Mouse (Mus musculus): Measurements from ENCODE around the gene Tsc1. TPM values are rescaled to one million over a fixed set of nuclear protein-coding genes. Genes with fewer than 3 reads are reported as not detected.

Gene Tsc1
- total and polyA plus RNA-seq, 3 experiments, result 8.0 to 16.4 TPM; not detected in 1

DNA sequence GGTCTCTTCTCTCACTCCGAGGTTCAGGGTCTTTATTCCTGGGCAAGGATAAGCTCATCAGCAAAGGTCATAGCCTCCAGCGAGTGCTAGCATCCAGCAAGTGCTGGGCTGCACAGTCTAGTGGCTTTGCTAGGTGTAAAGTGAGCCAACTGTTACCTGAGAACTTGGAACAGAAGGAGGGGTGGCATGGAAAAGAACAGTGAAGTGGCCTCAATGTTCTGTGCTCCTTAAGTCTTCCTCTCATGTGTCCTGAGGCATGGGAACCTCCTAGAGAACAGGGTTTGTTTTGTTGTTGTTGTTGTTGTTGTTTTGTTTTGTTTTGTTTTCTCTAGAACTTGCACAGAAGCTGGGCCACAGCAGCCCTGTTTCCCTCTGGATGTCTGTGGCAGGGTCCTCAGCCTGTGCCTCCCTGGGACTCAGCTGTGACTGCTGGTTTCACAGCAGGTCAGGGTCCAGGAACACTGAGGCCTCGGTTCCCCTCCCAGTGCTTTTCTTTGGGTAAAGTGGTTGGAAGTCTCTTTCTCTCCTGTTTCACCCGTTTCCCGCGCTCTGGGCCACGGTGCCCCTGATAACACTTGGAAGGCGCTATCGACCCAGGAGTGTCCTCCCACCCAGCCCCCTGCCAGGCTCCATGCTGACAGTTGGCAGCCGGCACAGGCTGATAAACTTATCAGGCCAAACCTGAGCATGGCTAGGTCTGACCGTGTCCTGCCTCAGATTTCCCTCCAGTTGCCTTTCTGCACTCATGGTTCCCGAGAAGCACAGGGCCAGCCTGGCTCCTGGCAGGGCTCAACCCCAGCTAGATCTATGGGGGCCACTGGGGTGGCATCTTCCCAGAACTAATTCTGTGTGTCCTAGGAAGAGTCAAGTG is 39.1 kb upstream of the Tsc1 start (continued):
- TF ChIP-seq MYC (IDR thresholded peaks at IDR 0.05; ENCODE audit: low read depth, low read length) (peak; percentile 12; the same call in 1 of the 2 replicates), ZNF384 (IDR thresholded peaks at IDR 0.05; ENCODE audit: low read depth, low read length) (no peak), GABPA (IDR thresholded peaks at IDR 0.05; ENCODE audit: low read depth, low read length) (peak; percentile 84), TBP (IDR thresholded peaks at IDR 0.05; ENCODE audit: low read depth, low read length) (peak; percentile 81; the same call in 1 of the 2 replicates), GATA1 (IDR thresholded peaks at IDR 0.05; ENCODE audit: low read depth, low read length) (peak; percentile 99), POLR2A (IDR thresholded peaks at IDR 0.05; ENCODE audit: control insufficient read depth in 1 of 2, insufficient read depth in 1 of 2, low read depth in 1 of 2, low read length in 2 of 2, poor library complexity in 1 of 2) (peak; percentile 22 to 73; a peak in 2 of 4 replicates), CHD2 (IDR thresholded peaks at IDR 0.05; ENCODE audit: low read length) (peak; percentile 62), UBTF (IDR thresholded peaks at IDR 0.05; ENCODE audit: borderline replicate concordance, insufficient read depth, low read depth, low read length) (0 out of 2 replicates have a peak, but pooled peaks have one; percentile 44), RCOR1 (IDR thresholded peaks at IDR 0.05; ENCODE audit: low read depth, low read length) (peak; percentile 95), TCF12 (IDR thresholded peaks at IDR 0.05; ENCODE audit: low read depth, low read length) (peak; percentile 100), ZMIZ1 (IDR thresholded peaks at IDR 0.05; ENCODE audit: low read depth, low read length) (peak; percentile 88), MAFK (IDR thresholded peaks at IDR 0.05; ENCODE audit: borderline replicate concordance, low read depth, low read length) (no peak; the same call in 1 of the 2 replicates)

GRCm38 (mm10) chr2:28603542-28603941 is 37.5 kb upstream of the Tsc1 start:
- peak; percentile 70 for DNase-seq (ENCODE audit: low read depth, low spot score)
- H3K36me3 ChIP-seq (ENCODE audit: control insufficient read depth in 1 of 2, insufficient read depth in 2 of 2, low read length in 2 of 2), result peaks cover 0 to 76% of the 10 kb centered on the region in 2 experiments; a peak in 3 of 4 replicates
- no peaks in the 10 kb centered on the region for H3K9me3 ChIP-seq (replicated peaks; ENCODE audit: insufficient read depth, low read length)
- peaks cover 39 to 79% of the 10 kb centered on the region in 2 experiments for H3K4me1 ChIP-seq (ENCODE audit: control insufficient read depth in 1 of 2, insufficient read depth in 2 of 2, low read length in 2 of 2)
- H3K27me3 ChIP-seq (ENCODE audit: control insufficient read depth in 1 of 2, insufficient read depth in 2 of 2, low read length in 2 of 2), result no peaks in the 10 kb centered on the region
- peaks cover 2% of the 10 kb centered on the region; the same call in 1 of the 2 replicates for H3K79me2 ChIP-seq (ENCODE audit: control insufficient read depth, insufficient read depth, low read length, poor library complexity)
- H3K27ac ChIP-seq (ENCODE audit: control insufficient read depth, low read depth, low read length), result peak overlapping the region; percentile 94
- no peak overlapping the region for H3K4me3 ChIP-seq (ENCODE audit: control insufficient read depth in 1 of 2, insufficient read depth in 1 of 2, low read depth in 2 of 2, low read length in 2 of 2)
- peak overlapping the region; percentile 33 for H3K9ac ChIP-seq (ENCODE audit: control insufficient read depth, low read depth, low read length, poor library complexity, severe bottlenecking)
- TF ChIP-seq EP300 (IDR thresholded peaks at IDR 0.05; ENCODE audit: low read depth in 1 of 2, low read length in 2 of 2) (peak; percentile 55 to 86), JUND (IDR thresholded peaks at IDR 0.05; ENCODE audit: low read depth, low read length) (peak; percentile 97), MYC (IDR thresholded peaks at IDR 0.05; ENCODE audit: low read depth, low read length) (peak; percentile 45; the same call in 1 of the 2 replicates), MAX (IDR thresholded peaks at IDR 0.05; ENCODE audit: low read length) (peak; percentile 68), SIN3A (IDR thresholded peaks at IDR 0.05; ENCODE audit: low read length) (peak; percentile 71), KAT2A (conservative IDR thresholded peaks at IDR 0.05; ENCODE audit: low read depth, low read length) (peak; percentile 36; the same call in 1 of the 2 replicates), ZMIZ1 (IDR thresholded peaks at IDR 0.05; ENCODE audit: low read depth, low read length) (no peak), ELF1 (IDR thresholded peaks at IDR 0.05; ENCODE audit: low read depth, low read length) (no peak), CTCF (IDR thresholded peaks at IDR 0.05 in 2 of 3, conservative IDR thresholded peaks at IDR 0.05 in 1 of 3; ENCODE audit: control insufficient read depth in 1 of 3, insufficient read depth in 1 of 3, low read depth in 2 of 3, low read length in 3 of 3, poor library complexity in 1 of 3, severe bottlenecking in 1 of 3) (no peak), MAFK (IDR thresholded peaks at IDR 0.05; ENCODE audit: borderline replicate concordance, low read depth, low read length) (no peak), MXI1 (IDR thresholded peaks at IDR 0.05; ENCODE audit: low read depth, low read length) (0 out of 2 replicates have a peak, but pooled peaks have one; percentile 11), GABPA (IDR thresholded peaks at IDR 0.05; ENCODE audit: low read depth, low read length) (no peak), TBP (IDR thresholded peaks at IDR 0.05; ENCODE audit: low read depth, low read length) (peak; percentile 58; the same call in 1 of the 2 replicates), CHD2 (IDR thresholded peaks at IDR 0.05; ENCODE audit: low read length) (no peak), TCF12 (IDR thresholded peaks at IDR 0.05; ENCODE audit: low read depth, low read length) (peak; percentile 79), RCOR1 (IDR thresholded peaks at IDR 0.05; ENCODE audit: low read depth, low read length) (peak; percentile 71; the same call in 1 of the 2 replicates), NRF1 (IDR thresholded peaks at IDR 0.05; ENCODE audit: insufficient read depth, low read depth, low read length, poor library complexity, severe bottlenecking) (no peak), POLR2A (IDR thresholded peaks at IDR 0.05; ENCODE audit: control insufficient read depth in 1 of 2, insufficient read depth in 1 of 2, low read depth in 1 of 2, low read length in 2 of 2, poor library complexity in 1 of 2) (peak in 1 of 2 experiments; percentile 25; a peak in 2 of 4 replicates), NELFE (IDR thresholded peaks at IDR 0.05; ENCODE audit: low read depth, low read length) (no peak), CHD1 (IDR thresholded peaks at IDR 0.05; ENCODE audit: low read depth, low read length) (no peak), BHLHE40 (IDR thresholded peaks at IDR 0.05; ENCODE audit: borderline replicate concordance, low read depth, low read length) (no peak; the same call in 1 of the 2 replicates), ETS1 (IDR thresholded peaks at IDR 0.05; ENCODE audit: low read depth, low read length) (peak; percentile 84), GATA1 (IDR thresholded peaks at IDR 0.05; ENCODE audit: low read depth, low read length) (peak; percentile 63), HCFC1 (IDR thresholded peaks at IDR 0.05; ENCODE audit: low read depth, low read length) (no peak), TAL1 (IDR thresholded peaks at IDR 0.05; ENCODE audit: low read length) (no peak), ZC3H11A (IDR thresholded peaks at IDR 0.05; ENCODE audit: low read depth, low read length) (no peak), POLR2AphosphoS2 (IDR thresholded peaks at IDR 0.05; ENCODE audit: low read length) (peak; percentile 57; the same call in 1 of the 2 replicates), RAD21 (IDR thresholded peaks at IDR 0.05; ENCODE audit: low read depth, low read length) (no peak)

Data from MEL (cell line).